Mouse (Mus musculus): Measurements from ENCODE around the gene Dlg3. TPM values are rescaled to one million over a fixed set of nuclear protein-coding genes. Genes with fewer than 3 reads are reported as not detected.

Gene Dlg3
- total and polyA plus RNA-seq, 3 experiments = 2.4 to 2.8 TPM; not detected in 1

GRCm38 (mm10) chrX:100778397-100778796 is 10.9 kb downstream of the Dlg3 start:
- Histone ChIP-seq H3K27ac (ENCODE audit: control insufficient read depth, low read depth, low read length) (no peak overlapping the region), H3K36me3 (ENCODE audit: control insufficient read depth in 1 of 2, insufficient read depth in 2 of 2, low read length in 2 of 2) (no peaks in the 10 kb centered on the region), H3K4me1 (ENCODE audit: control insufficient read depth in 1 of 2, insufficient read depth in 2 of 2, low read length in 2 of 2) (no peaks in the 10 kb centered on the region; a peak in 1 of 4 replicates), H3K4me3 (ENCODE audit: control insufficient read depth in 1 of 2, insufficient read depth in 1 of 2, low read depth in 2 of 2, low read length in 2 of 2) (no peak overlapping the region), H3K9ac (ENCODE audit: control insufficient read depth, low read depth, low read length, poor library complexity, severe bottlenecking) (no peak overlapping the region), H3K9me3 (replicated peaks; ENCODE audit: insufficient read depth, low read length) (no peaks in the 10 kb centered on the region), H3K79me2 (ENCODE audit: control insufficient read depth, insufficient read depth, low read length, poor library complexity) (no peaks in the 10 kb centered on the region; the same call in 1 of the 2 replicates), H3K27me3 (ENCODE audit: control insufficient read depth in 1 of 2, insufficient read depth in 2 of 2, low read length in 2 of 2) (no peaks in the 10 kb centered on the region)
- TF ChIP-seq MEF2A (IDR thresholded peaks at IDR 0.05; ENCODE audit: extremely low read depth, insufficient replicate concordance, low read depth, low read length, poor library complexity, severe bottlenecking) (no peak), ZMIZ1 (IDR thresholded peaks at IDR 0.05; ENCODE audit: low read depth, low read length) (no peak), E2F4 (IDR thresholded peaks at IDR 0.05; ENCODE audit: borderline replicate concordance, low read depth, low read length) (no peak), TAL1 (IDR thresholded peaks at IDR 0.05; ENCODE audit: low read length) (no peak), MYB (IDR thresholded peaks at IDR 0.05; ENCODE audit: low read depth, low read length) (no peak), RCOR1 (IDR thresholded peaks at IDR 0.05; ENCODE audit: low read depth, low read length) (no peak), ZC3H11A (IDR thresholded peaks at IDR 0.05; ENCODE audit: low read depth, low read length) (no peak), MAX (IDR thresholded peaks at IDR 0.05; ENCODE audit: low read length) (no peak), HCFC1 (IDR thresholded peaks at IDR 0.05; ENCODE audit: low read depth, low read length) (no peak), MAFK (IDR thresholded peaks at IDR 0.05; ENCODE audit: borderline replicate concordance, low read depth, low read length) (no peak), POLR2AphosphoS5 (IDR thresholded peaks at IDR 0.05; ENCODE audit: borderline replicate concordance, low read depth, low read length) (no peak), ELF1 (IDR thresholded peaks at IDR 0.05; ENCODE audit: low read depth, low read length) (no peak), GABPA (IDR thresholded peaks at IDR 0.05; ENCODE audit: low read depth, low read length) (no peak), CTCF (IDR thresholded peaks at IDR 0.05 in 2 of 3, conservative IDR thresholded peaks at IDR 0.05 in 1 of 3; ENCODE audit: control insufficient read depth in 1 of 3, insufficient read depth in 1 of 3, low read depth in 2 of 3, low read length in 3 of 3, poor library complexity in 1 of 3, severe bottlenecking in 1 of 3) (no peak), UBTF (IDR thresholded peaks at IDR 0.05; ENCODE audit: borderline replicate concordance, insufficient read depth, low read depth, low read length) (no peak), CHD2 (IDR thresholded peaks at IDR 0.05; ENCODE audit: low read length) (no peak), EP300 (IDR thresholded peaks at IDR 0.05; ENCODE audit: low read depth in 1 of 2, low read length in 2 of 2) (no peak), TBP (IDR thresholded peaks at IDR 0.05; ENCODE audit: low read depth, low read length) (no peak), SIN3A (IDR thresholded peaks at IDR 0.05; ENCODE audit: low read length) (no peak)
- no peak for DNase-seq (ENCODE audit: low read depth, low spot score)

DNA sequence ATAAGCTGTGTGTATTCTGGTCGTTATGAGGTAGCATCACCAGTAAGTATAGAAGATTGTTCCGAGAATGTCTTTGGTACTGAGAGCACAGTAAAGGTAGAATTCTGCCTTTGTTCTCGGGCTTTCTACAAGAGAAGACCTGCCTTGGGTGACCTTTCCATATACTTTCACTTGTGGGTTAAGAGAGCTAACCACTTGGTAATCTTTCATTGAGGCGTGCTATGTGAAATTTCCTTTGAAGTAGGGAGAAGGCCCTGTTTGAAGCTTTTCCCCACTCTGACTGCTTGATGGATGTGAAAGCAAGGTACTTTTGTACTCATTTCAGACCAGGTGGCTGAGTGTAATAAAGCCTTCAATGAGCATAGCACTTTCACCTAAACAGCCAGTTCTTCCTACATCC is 21.8 kb downstream of the Dlg3 start:
- Histone ChIP-seq H3K4me3 (ENCODE audit: control insufficient read depth in 1 of 2, insufficient read depth in 1 of 2, low read depth in 2 of 2, low read length in 2 of 2) (no peak overlapping the region), H3K4me1 (ENCODE audit: control insufficient read depth in 1 of 2, insufficient read depth in 2 of 2, low read length in 2 of 2) (no peaks in the 10 kb centered on the region), H3K9ac (ENCODE audit: control insufficient read depth, low read depth, low read length, poor library complexity, severe bottlenecking) (no peak overlapping the region), H3K27me3 (ENCODE audit: control insufficient read depth in 1 of 2, insufficient read depth in 2 of 2, low read length in 2 of 2) (no peaks in the 10 kb centered on the region), H3K79me2 (ENCODE audit: control insufficient read depth, insufficient read depth, low read length, poor library complexity) (no peaks in the 10 kb centered on the region), H3K9me3 (replicated peaks; ENCODE audit: insufficient read depth, low read length) (no peaks in the 10 kb centered on the region), H3K27ac (ENCODE audit: control insufficient read depth, low read depth, low read length) (no peak overlapping the region), H3K36me3 (ENCODE audit: control insufficient read depth in 1 of 2, insufficient read depth in 2 of 2, low read length in 2 of 2) (no peaks in the 10 kb centered on the region)
- DNase-seq (ENCODE audit: low read depth, low spot score) = no peak
- no peak for TF ChIP-seq NRF1 (IDR thresholded peaks at IDR 0.05; ENCODE audit: insufficient read depth, low read depth, low read length, poor library complexity, severe bottlenecking)
- no peak for TF ChIP-seq EP300 (IDR thresholded peaks at IDR 0.05; ENCODE audit: low read depth in 1 of 2, low read length in 2 of 2)
- no peak for TF ChIP-seq TAL1 (IDR thresholded peaks at IDR 0.05; ENCODE audit: low read length)
- no peak for TF ChIP-seq MAX (IDR thresholded peaks at IDR 0.05; ENCODE audit: low read length)
- TF ChIP-seq ZKSCAN1 (IDR thresholded peaks at IDR 0.05; ENCODE audit: low read depth, low read length) = no peak
- no peak for TF ChIP-seq CHD2 (IDR thresholded peaks at IDR 0.05; ENCODE audit: low read length)
- no peak for TF ChIP-seq SIN3A (IDR thresholded peaks at IDR 0.05; ENCODE audit: low read length)
- TF ChIP-seq UBTF (IDR thresholded peaks at IDR 0.05; ENCODE audit: borderline replicate concordance, insufficient read depth, low read depth, low read length) = no peak
- no peak for TF ChIP-seq MEF2A (IDR thresholded peaks at IDR 0.05; ENCODE audit: extremely low read depth, insufficient replicate concordance, low read depth, low read length, poor library complexity, severe bottlenecking)
- no peak for TF ChIP-seq ETS1 (IDR thresholded peaks at IDR 0.05; ENCODE audit: low read depth, low read length)
- no peak for TF ChIP-seq MYC (IDR thresholded peaks at IDR 0.05; ENCODE audit: low read depth, low read length)
- TF ChIP-seq USF1 (IDR thresholded peaks at IDR 0.05; ENCODE audit: low read depth, low read length) = no peak
- no peak for TF ChIP-seq ELF1 (IDR thresholded peaks at IDR 0.05; ENCODE audit: low read depth, low read length)

All from MEL (cell line).